Mouse (Mus musculus) lung, embryonic 15.5 days (tissue): ENCODE results near the gene Cnr2. TPM values are rescaled to one million over a fixed set of nuclear protein-coding genes. Genes with fewer than 3 reads are reported as not detected.

Experiments
- ATAC-seq: fragments of 200-750 bp; cut with Nextera tagmentation; 2 replicates; pipeline ENCODE4 v1.8.0; 2017; ENCODE audit warnings: moderate number of reproducible peaks, borderline replicate concordance; ENCODE audit not compliant: low FRiP score, low TSS enrichment; ENCODE audit errors: extremely low read depth
- H3K27ac ChIP-seq: fragments of 300-500 bp; sonication (generic); 2 replicates; pipeline ENCODE4 v1.5.1; 2015; ENCODE audit warnings: moderate library complexity, mild to moderate bottlenecking, inconsistent platforms
- H3K27me3 ChIP-seq: fragments of 300-500 bp; sonication (generic); 2 replicates; pipeline ENCODE4 v1.6.1; 2015; ENCODE audit warnings: inconsistent platforms
- H3K36me3 ChIP-seq: fragments of 300-500 bp; sonication (generic); 2 replicates; pipeline ENCODE4 v1.6.1; 2015; ENCODE audit warnings: inconsistent platforms
- H3K4me1 ChIP-seq: fragments of 300-500 bp; sonication (generic); 2 replicates; pipeline ENCODE4 v1.6.1; 2015; ENCODE audit warnings: inconsistent platforms
- H3K4me2 ChIP-seq: fragments of 300-500 bp; sonication (generic); 2 replicates; pipeline ENCODE4 v1.6.1; 2015; ENCODE audit warnings: inconsistent platforms, mild to moderate bottlenecking, moderate library complexity
- H3K4me3 ChIP-seq: fragments of 300-500 bp; sonication (generic); 2 replicates; pipeline ENCODE4 v1.5.1; 2015; ENCODE audit warnings: mild to moderate bottlenecking, inconsistent platforms
- H3K9ac ChIP-seq: fragments of 300-500 bp; sonication (generic); 2 replicates; pipeline ENCODE4 v1.6.1; 2015; ENCODE audit warnings: inconsistent platforms
- H3K9me3 ChIP-seq: fragments of 300-500 bp; sonication (generic); 2 replicates; pipeline ENCODE4 v1.6.1; 2016; ENCODE audit warnings: inconsistent platforms
- WGBS: fragments of 180-500 bp; shearing (Covaris S2); methylation state at CpG from one replicate; pipeline ENCODE4 v1.1.7; 2015; 5-methylcytosine and 5-hydroxymethylcytosine counted together
- polyA plus RNA-seq: library from polyadenylated mRNA; unstranded; fragments of >200 nt; fragmentation: Nextera tagmentation; extraction: Ambion mirVana; gene quantifications from 2 replicates; pipeline ENCODE4 v1.2.1, GENCODE M21; 2015

Gene Cnr2
- polyA plus RNA-seq, 1 experiment from 2014 or later = 0.80 TPM

- H3K9me3 ChIP-seq = no peaks in the 10 kb centered on the region
- H3K4me2 ChIP-seq = no peak overlapping the region
- H3K27me3 ChIP-seq = no peaks in the 10 kb centered on the region
- peaks cover 24% of the 10 kb centered on the region for H3K36me3 ChIP-seq
- WGBS = 45% methylated on average over 2 of the region's 2 CpGs
- peaks cover 24% of the 10 kb centered on the region for H3K4me1 ChIP-seq
- H3K27ac ChIP-seq = peak overlapping the region; percentile 31; the same call in 1 of the 2 replicates
- no peak overlapping the region for H3K4me3 ChIP-seq
- no peak for ATAC-seq
- H3K9ac ChIP-seq = no peak overlapping the region
Measured at GRCm38 (mm10) chr4:135868996-135869395, 26.2 kb upstream of the Cnr2 start.

- no peak for ATAC-seq
- Histone ChIP-seq H3K4me1 (peaks cover 38% of the 10 kb centered on the region), H3K4me3 (peak overlapping the region; percentile 12), H3K36me3 (peaks cover 24% of the 10 kb centered on the region), H3K4me2 (peak overlapping the region; percentile 80), H3K27me3 (no peaks in the 10 kb centered on the region), H3K27ac (no peak overlapping the region), H3K9ac (0 out of 2 replicates have a peak overlapping the region, but pooled peaks have one; percentile 19), H3K9me3 (no peaks in the 10 kb centered on the region)
- WGBS = 26% methylated on average over 2 of the region's 2 CpGs
Measured at GRCm38 (mm10) chr4:135870227-135871023, 24.8 kb upstream of the Cnr2 start.

DNA sequence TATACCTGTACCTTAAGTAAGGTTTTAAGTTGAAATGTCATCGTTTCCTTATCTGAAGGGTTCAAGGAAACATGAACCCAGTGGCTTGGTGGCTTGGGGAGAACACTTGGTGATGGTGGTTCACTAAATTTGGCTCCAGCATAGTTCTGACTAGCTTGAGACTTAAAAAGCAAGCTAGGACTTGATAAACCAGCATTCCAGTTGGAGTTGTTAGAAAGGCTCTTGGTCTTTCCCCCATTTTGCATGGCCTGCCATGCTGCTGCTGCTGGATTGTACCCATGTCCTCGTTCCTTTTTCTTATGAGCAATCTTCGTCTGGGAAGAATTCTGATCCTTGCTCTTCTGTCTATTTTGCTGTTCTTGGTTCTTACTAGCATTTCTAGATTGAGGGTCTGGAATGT lies 23.2 kb upstream of the Cnr2 start:
- 18% methylated on average over 3 of the region's 3 CpGs for WGBS
- Histone ChIP-seq H3K4me2 (peak overlapping the region; percentile 80), H3K4me3 (peak overlapping the region; percentile 69), H3K9ac (peak overlapping the region; percentile 85), H3K4me1 (peaks cover 54% of the 10 kb centered on the region), H3K27ac (peak overlapping the region; percentile 99; the same call in 1 of the 2 replicates), H3K9me3 (no peaks in the 10 kb centered on the region), H3K36me3 (peaks cover 16% of the 10 kb centered on the region), H3K27me3 (no peaks in the 10 kb centered on the region)
- no peak for ATAC-seq

GRCm38 (mm10) chr4:135872589-135873391 lies 22.4 kb upstream of the Cnr2 start:
- no peak for ATAC-seq
- Histone ChIP-seq H3K9me3 (no peaks in the 10 kb centered on the region), H3K9ac (peak overlapping the region; percentile 85), H3K4me2 (peak overlapping the region; percentile 80), H3K27ac (peak overlapping the region; percentile 99), H3K4me3 (peak overlapping the region; percentile 69), H3K36me3 (peaks cover 16% of the 10 kb centered on the region), H3K4me1 (peaks cover 56% of the 10 kb centered on the region), H3K27me3 (no peaks in the 10 kb centered on the region)
- 4% methylated on average over 17 of the region's 17 CpGs for WGBS

DNA sequence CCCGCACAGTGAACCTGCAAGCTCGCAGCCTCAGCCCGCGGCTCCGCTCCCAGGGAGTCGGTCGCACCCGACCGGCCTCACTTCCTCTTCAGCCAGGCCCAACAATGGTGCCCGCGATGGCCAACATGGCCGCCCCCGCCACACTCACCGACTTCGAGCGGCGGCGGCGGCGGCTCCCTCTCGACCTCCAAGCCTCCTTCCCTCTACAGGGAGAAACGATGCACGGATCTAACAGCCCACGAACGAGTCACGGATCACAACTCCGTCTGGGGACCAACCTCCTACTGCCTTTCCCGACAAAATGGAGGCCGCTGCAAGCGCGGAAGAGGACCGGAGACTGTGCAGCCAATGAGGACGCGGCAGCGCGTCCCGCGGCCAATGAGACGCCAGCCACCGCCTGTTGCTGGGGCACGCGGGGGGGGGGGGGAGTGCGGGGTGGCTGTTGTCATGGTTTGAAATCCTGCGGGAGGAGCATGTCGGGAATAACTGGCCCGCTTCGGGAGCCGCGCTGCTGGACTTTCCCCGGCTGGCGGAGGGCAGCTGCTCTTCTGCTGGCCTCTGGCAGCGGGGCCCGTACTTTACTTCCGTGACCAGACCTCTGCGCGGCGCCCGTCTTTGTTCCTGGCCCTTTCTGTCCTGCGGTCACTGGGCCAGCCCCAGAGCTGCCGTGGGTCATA lies 21.5 kb upstream of the Cnr2 start, which contains the start of gene Pnrc2:
Pnrc2 (minus strand) TSS at position 325 of the 677 bp plus-strand sequence.
- peaks cover 56% of the 10 kb centered on the region for H3K4me1 ChIP-seq
- peak within 1 kb of the TSS; percentile 99 for H3K27ac ChIP-seq
- WGBS = under 1% methylated on average over 60 of the region's 60 CpGs
- peak within 1 kb of the TSS; percentile 85 for H3K9ac ChIP-seq
- peaks cover 16% of the 10 kb centered on the region for H3K36me3 ChIP-seq
- peak within 1 kb of the TSS; percentile 80 for H3K4me2 ChIP-seq
- no peaks in the 10 kb centered on the region for H3K27me3 ChIP-seq
- H3K4me3 ChIP-seq = peak within 1 kb of the TSS; percentile 69
- ATAC-seq = peak; percentile 95
- no peaks in the 10 kb centered on the region for H3K9me3 ChIP-seq

- no peak for ATAC-seq
- Histone ChIP-seq H3K4me2 (peak overlapping the region; percentile 70), H3K9ac (peak overlapping the region; percentile 68; the same call in 1 of the 2 replicates), H3K27ac (peak overlapping the region; percentile 99), H3K27me3 (no peaks in the 10 kb centered on the region), H3K4me1 (peaks cover 48% of the 10 kb centered on the region), H3K4me3 (no peak overlapping the region), H3K36me3 (peaks cover 13% of the 10 kb centered on the region), H3K9me3 (no peaks in the 10 kb centered on the region)
- 73% methylated on average over 10 of the region's 10 CpGs for WGBS
Measured at GRCm38 (mm10) chr4:135874564-135875535, 20.3 kb upstream of the Cnr2 start.

DNA sequence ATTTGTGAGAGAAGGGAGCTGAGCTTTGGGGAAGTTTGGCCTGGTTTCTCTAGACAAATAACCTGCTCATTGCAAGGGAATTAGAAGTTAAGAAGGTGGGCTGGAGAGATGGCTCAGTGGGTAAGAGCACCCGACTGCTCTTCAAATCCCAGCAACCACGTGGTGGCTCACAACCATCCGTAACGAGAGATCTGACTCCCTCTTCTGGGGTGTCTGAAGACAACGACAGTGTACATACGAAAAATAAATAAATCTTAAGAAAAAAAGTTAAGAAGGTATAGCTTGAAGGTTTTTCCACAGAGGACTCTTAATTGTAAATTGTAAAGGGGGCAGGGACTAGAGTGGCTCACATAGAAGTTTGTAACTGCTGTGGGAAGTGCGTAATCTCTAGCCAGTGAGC lies 19.6 kb upstream of the Cnr2 start:
- WGBS = 27% methylated on average over 7 of the region's 7 CpGs
- H3K4me1 ChIP-seq = peaks cover 45% of the 10 kb centered on the region
- H3K4me3 ChIP-seq = no peak overlapping the region
- no peaks in the 10 kb centered on the region for H3K27me3 ChIP-seq
- H3K36me3 ChIP-seq = peaks cover 11% of the 10 kb centered on the region
- H3K27ac ChIP-seq = peak overlapping the region; percentile 99
- ATAC-seq = no peak
- peak overlapping the region; percentile 20; the same call in 1 of the 2 replicates for H3K9ac ChIP-seq
- no peaks in the 10 kb centered on the region for H3K9me3 ChIP-seq
- H3K4me2 ChIP-seq = peak overlapping the region; percentile 56

DNA sequence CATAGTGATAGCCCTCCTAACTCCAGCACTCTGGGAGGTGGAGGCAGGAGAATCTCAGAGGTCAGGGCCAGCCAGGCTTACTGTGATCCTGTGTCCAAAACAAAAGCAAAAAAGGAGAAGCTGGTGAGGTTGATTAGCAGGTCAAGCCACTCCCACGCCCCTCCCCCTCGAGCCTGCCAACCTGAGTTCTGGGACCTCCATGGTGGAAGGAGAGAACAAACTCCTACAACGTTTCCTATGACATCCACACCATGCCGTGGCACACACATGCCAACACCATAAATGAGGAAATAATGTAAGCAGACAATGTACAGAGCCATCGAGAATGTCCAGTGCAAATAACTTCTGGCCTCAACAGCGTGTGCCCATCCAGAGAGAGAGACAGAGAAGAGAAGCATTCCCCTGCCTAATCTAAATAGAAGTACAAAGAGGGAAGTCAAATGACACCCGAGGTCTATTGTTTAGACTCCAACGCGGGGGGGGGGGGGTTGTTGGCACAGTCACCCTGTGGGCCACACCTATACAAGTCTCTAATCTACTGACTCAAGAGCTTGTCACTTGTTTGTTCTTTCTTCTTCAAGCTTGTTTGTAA lies 19.1 kb upstream of the Cnr2 start:
- H3K4me1 ChIP-seq = peaks cover 43% of the 10 kb centered on the region
- peak overlapping the region; percentile 56 for H3K4me2 ChIP-seq
- H3K9ac ChIP-seq = peak overlapping the region; percentile 20; the same call in 1 of the 2 replicates
- no peaks in the 10 kb centered on the region for H3K27me3 ChIP-seq
- no peaks in the 10 kb centered on the region for H3K9me3 ChIP-seq
- H3K36me3 ChIP-seq = peaks cover 9% of the 10 kb centered on the region
- H3K27ac ChIP-seq = peak overlapping the region; percentile 99
- peak overlapping the region; percentile 23; the same call in 1 of the 2 replicates for H3K4me3 ChIP-seq
- no peak for ATAC-seq
- WGBS = 3% methylated on average over 9 of the region's 9 CpGs

- WGBS = under 1% methylated on average over 16 of the region's 16 CpGs
- Histone ChIP-seq H3K4me2 (peak overlapping the region; percentile 56), H3K27me3 (no peaks in the 10 kb centered on the region), H3K4me3 (peak overlapping the region; percentile 23), H3K9ac (peak overlapping the region; percentile 20; the same call in 1 of the 2 replicates), H3K9me3 (no peaks in the 10 kb centered on the region), H3K27ac (peak overlapping the region; percentile 99), H3K36me3 (peaks cover 7% of the 10 kb centered on the region; the same call in 1 of the 2 replicates), H3K4me1 (peaks cover 40% of the 10 kb centered on the region)
- ATAC-seq = no peak
Measured at GRCm38 (mm10) chr4:135876583-135877020, 18.6 kb upstream of the Cnr2 start.

GRCm38 (mm10) chr4:135877742-135878141 lies 17.5 kb upstream of the Cnr2 start:
- WGBS = 57% methylated on average over 2 of the region's 2 CpGs
- no peaks in the 10 kb centered on the region for H3K9me3 ChIP-seq
- no peak for ATAC-seq
- no peak overlapping the region for H3K27ac ChIP-seq
- no peaks in the 10 kb centered on the region for H3K36me3 ChIP-seq
- H3K4me1 ChIP-seq = peaks cover 33% of the 10 kb centered on the region
- no peaks in the 10 kb centered on the region for H3K27me3 ChIP-seq
- no peak overlapping the region for H3K9ac ChIP-seq
- H3K4me3 ChIP-seq = no peak overlapping the region
- H3K4me2 ChIP-seq = no peak overlapping the region
